Mouse (Mus musculus): ENCODE data around the gene Pgm5. TPM values are rescaled to one million over a fixed set of nuclear protein-coding genes. Genes with fewer than 3 reads are reported as not detected.

Gene Pgm5
- polyA plus RNA-seq, 1 experiment from 2014 or later: 1.2 TPM

DNA sequence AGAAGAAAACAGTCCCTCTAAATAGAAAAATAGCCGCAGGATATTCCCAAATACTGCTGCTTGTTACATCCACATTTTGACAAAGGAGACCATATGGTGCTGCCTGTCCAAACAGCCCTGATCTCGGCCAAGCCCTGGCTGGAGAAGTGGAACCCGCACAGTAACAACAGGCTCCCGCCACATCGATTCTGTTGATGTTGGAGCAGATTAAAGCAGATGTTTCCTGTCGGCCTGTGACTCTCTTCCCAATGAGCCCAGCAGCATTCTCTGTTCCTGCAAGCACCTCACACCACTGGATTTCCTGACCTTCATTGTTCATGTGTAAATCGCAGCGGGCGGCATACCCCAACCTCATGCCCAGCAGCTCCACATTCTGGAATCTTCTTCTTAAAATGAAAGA lies 64.0 kb downstream of the Pgm5 start:
- no peaks in the 10 kb centered on the region for H3K36me3 ChIP-seq

DNA sequence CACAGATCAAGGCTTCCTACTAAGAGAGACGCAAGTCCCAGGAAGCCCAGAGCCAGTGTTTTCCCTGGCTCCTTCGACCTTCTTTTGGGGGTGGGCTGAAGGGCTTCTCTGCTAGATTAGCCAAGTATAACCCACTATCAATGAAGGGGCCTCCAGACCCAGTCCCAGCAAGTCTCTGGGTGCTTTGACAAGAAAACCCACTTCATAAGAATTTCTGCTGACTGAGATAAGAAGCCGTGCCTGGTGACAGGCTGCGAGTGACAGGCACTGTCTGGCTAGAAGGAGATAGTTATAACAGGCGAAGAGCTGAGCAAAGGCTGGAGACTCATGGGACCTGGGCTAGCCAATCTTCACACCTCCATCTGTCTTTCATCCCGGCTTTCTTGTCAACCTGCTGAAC lies 67.3 kb downstream of the Pgm5 start:
- H3K4me3 ChIP-seq (replicated peaks): no peak overlapping the region
- H3K9me3 ChIP-seq (replicated peaks): no peaks in the 10 kb centered on the region
- H3K27me3 ChIP-seq (replicated peaks): 0 out of 2 replicates have a peak, but pooled peaks cover 3% of the 10 kb centered on the region
- no peak overlapping the region for H3K27ac ChIP-seq (replicated peaks)
- no peak overlapping the region for H3K9ac ChIP-seq (replicated peaks)
- no peak for ATAC-seq (ENCODE audit: low FRiP score)
- no peaks in the 10 kb centered on the region for H3K36me3 ChIP-seq
- 85% methylated on average over 6 of the region's 6 CpGs for WGBS
- no peaks in the 10 kb centered on the region for H3K4me1 ChIP-seq
- H3K4me2 ChIP-seq: no peak overlapping the region

More for the DNA sequence above, 64.0 kb downstream of the Pgm5 start:
- 0 out of 2 replicates have a peak overlapping the region, but pooled peaks have one; percentile 23 for H3K27ac ChIP-seq (replicated peaks)
- ATAC-seq (ENCODE audit: low FRiP score): no peak
- no peaks in the 10 kb centered on the region for H3K9me3 ChIP-seq (replicated peaks)
- WGBS: 74% methylated on average over 9 of the region's 9 CpGs
- H3K27me3 ChIP-seq (replicated peaks): no peaks in the 10 kb centered on the region
- no peak overlapping the region for H3K4me3 ChIP-seq (replicated peaks)
- no peak overlapping the region for H3K4me2 ChIP-seq
- H3K9ac ChIP-seq (replicated peaks): no peak overlapping the region
- H3K4me1 ChIP-seq: no peaks in the 10 kb centered on the region

DNA sequence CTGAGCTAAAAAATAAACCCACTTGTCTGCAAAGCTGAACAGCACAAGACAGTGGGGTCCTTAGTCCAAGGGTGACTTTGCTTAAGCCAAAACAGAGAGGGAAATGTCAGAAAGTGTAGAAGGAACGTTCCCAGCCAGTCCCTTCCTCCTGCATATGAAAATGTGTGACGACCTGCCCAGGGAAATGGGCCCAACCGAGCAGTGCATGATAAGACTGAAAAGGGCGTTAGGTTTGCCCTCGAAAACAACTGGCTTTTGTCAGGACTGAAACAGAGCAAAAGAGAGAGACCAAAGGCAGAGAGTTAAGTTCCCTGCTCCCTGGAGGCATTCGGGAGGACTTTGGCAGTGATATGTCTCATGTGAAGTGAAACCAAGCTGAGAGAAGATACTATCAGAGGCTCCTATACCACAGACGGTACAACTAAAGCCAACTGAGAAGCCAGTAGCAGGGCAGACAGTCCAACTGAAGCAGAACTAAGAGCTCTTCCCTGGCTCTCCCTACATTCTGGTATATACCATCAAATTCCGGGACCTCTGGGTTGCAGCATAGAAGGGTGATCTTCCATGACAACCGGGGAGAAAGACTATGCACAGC lies 68.0 kb downstream of the Pgm5 start:
- no peak overlapping the region for H3K4me2 ChIP-seq
- H3K27ac ChIP-seq (replicated peaks): no peak overlapping the region
- no peak for ATAC-seq (ENCODE audit: low FRiP score)
- no peak overlapping the region for H3K9ac ChIP-seq (replicated peaks)
- H3K27me3 ChIP-seq (replicated peaks): 0 out of 2 replicates have a peak, but pooled peaks cover 3% of the 10 kb centered on the region
- no peaks in the 10 kb centered on the region for H3K36me3 ChIP-seq
- no peak overlapping the region for H3K4me3 ChIP-seq (replicated peaks)
- 83% methylated on average over 9 of the region's 9 CpGs for WGBS
- no peaks in the 10 kb centered on the region for H3K9me3 ChIP-seq (replicated peaks)
- no peaks in the 10 kb centered on the region for H3K4me1 ChIP-seq

DNA sequence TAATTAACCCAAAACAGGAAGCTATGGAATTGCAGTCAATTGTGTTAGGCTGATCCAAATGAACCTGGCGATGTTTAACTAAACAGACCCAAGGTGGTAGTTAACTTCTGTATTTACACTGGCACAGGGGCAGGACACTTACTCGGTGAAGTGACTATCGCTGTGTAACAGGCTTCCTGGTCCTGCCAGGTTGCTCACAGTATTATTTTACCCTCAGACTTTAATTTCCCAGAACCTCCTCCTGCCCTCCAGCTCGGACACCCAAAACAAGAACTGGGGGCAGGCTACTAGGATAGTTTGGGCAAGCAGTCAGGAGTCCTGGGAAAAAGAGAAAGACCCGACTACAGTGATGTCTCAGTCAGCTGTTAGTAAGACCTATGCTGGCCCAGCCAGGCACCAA lies 68.8 kb downstream of the Pgm5 start:
- Histone ChIP-seq H3K9ac (replicated peaks) (no peak overlapping the region), H3K4me1 (no peaks in the 10 kb centered on the region), H3K27ac (replicated peaks) (no peak overlapping the region), H3K36me3 (no peaks in the 10 kb centered on the region), H3K27me3 (replicated peaks) (0 out of 2 replicates have a peak, but pooled peaks cover 3% of the 10 kb centered on the region), H3K9me3 (replicated peaks) (no peaks in the 10 kb centered on the region), H3K4me2 (no peak overlapping the region), H3K4me3 (replicated peaks) (no peak overlapping the region)
- ATAC-seq (ENCODE audit: low FRiP score): no peak
- WGBS: 84% methylated on average over 5 of the region's 5 CpGs

DNA sequence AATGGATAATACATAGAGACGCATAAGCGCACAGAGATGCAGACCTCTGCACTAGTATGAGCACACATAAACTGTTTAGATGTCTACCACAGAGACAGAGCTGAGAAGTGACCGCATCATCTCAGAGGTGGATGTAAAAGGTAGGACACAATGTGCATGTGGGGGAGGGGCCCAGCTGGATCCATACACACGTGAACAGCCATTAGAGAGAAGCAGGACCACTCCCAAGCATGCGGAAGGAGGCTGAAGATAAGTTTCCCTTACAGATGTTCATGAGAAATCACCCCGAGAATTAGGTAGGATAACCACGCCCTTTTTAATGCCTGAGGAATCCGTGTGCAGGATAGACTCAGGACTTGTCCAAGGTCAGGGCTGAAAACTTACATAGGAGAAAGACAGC lies 75.8 kb downstream of the Pgm5 start:
- Histone ChIP-seq H3K27ac (replicated peaks) (no peak overlapping the region), H3K4me3 (replicated peaks) (no peak overlapping the region), H3K27me3 (replicated peaks) (no peaks in the 10 kb centered on the region), H3K4me1 (peaks cover 15% of the 10 kb centered on the region), H3K36me3 (no peaks in the 10 kb centered on the region), H3K9ac (replicated peaks) (no peak overlapping the region), H3K4me2 (no peak overlapping the region), H3K9me3 (replicated peaks) (no peaks in the 10 kb centered on the region)
- WGBS: 94% methylated on average over 8 of the region's 8 CpGs
- no peak for ATAC-seq (ENCODE audit: low FRiP score)

DNA sequence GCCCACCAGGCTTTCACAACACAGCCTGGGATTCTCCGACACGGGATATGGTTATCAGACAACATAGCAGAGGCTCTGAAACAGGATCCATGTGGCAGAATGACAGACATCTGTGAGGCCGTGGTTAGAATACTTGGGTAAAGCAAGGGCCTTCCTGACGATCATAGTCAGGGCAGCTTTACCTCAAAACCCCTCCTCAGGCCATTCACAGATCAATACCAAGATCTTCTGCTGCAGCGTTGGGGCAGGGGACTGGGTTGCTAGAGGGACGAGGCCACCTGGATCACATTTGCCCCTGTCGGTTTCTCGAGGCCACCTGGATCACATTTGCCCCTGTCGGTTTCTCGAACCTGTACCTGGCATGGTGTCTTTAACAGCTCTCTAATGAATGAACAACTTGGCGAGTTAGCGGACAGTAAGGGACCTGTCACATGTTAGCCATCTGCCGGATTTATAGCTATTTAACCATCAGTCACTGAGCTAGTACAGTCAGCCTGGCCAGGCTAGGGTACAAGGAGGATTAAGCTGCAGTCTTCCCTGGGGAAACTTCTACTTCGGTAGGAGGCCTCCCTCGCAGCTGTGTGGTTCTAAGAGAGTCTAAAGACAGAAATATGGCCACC lies 76.5 kb downstream of the Pgm5 start:
- WGBS: 81% methylated on average over 15 of the region's 15 CpGs
- H3K36me3 ChIP-seq: no peaks in the 10 kb centered on the region
- no peak overlapping the region for H3K9ac ChIP-seq (replicated peaks)
- no peak overlapping the region for H3K4me2 ChIP-seq
- H3K4me3 ChIP-seq (replicated peaks): no peak overlapping the region
- H3K4me1 ChIP-seq: peaks cover 22% of the 10 kb centered on the region
- ATAC-seq (ENCODE audit: low FRiP score): no peak
- H3K27ac ChIP-seq (replicated peaks): no peak overlapping the region
- H3K9me3 ChIP-seq (replicated peaks): no peaks in the 10 kb centered on the region
- H3K27me3 ChIP-seq (replicated peaks): no peaks in the 10 kb centered on the region

DNA sequence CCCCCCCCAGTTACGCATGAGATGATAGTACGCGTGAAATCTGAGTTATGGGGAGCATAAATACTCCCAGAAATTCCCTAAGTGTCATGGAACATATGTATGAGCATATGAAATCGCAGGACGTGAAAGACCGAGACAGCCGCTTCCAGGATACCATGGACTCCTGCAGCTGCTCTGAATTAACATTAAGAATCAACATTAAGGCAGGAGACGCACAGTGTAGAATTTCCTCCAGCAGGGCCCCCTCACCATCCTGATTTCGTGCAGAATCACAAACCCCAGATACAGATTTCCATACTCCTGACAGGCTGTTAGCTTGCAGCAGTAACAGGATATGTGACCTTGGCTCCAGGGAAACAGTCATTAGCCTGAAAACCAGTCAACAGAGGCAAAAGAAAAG lies 77.9 kb downstream of the Pgm5 start:
- Histone ChIP-seq H3K9me3 (replicated peaks) (no peaks in the 10 kb centered on the region), H3K4me2 (no peak overlapping the region), H3K9ac (replicated peaks) (no peak overlapping the region), H3K27ac (replicated peaks) (no peak overlapping the region), H3K4me3 (replicated peaks) (no peak overlapping the region), H3K36me3 (no peaks in the 10 kb centered on the region), H3K4me1 (peaks cover 29% of the 10 kb centered on the region), H3K27me3 (replicated peaks) (no peaks in the 10 kb centered on the region)
- ATAC-seq (ENCODE audit: low FRiP score): no peak
- 48% methylated on average over 9 of the region's 9 CpGs for WGBS

DNA sequence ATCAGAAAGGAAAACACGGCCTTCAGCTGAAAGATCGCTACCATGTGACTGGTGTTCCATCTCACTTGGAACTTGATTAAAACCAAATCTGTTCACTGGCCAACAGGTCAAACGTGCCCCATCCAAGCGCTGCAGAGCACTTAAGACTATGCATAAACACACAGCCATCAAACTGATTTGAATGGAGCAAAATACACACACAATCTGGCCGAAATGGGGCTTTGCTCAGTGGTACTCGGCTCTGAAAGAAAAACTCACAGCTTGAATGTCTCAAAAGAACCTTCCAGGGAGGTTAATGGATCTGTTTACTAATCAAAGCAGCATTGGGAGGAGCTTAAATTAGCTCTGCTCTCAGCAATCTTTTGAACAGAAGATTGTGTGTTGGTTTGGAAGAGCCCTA lies 81.7 kb downstream of the Pgm5 start:
- no peak for ATAC-seq (ENCODE audit: low FRiP score)

DNA sequence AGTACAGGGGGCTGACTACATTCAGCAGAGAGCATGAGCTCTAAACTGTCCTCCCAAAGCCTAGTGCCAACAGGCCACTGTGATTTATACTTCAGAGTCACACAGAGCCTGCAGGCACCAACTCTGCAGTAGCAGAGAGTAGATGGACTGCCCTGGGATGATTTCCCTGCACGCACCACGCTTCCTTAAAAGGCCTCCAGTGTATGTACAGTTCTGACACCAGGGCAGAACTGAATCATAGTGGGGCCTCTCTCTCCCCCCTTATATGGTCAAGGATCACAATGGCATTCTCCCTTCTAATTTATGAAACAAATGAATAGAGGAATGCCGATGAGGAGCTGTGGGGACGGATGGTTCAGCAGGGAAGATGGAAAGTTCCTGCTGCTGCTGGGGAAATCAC lies 91.3 kb downstream of the Pgm5 start:
- WGBS: 59% methylated on average over 4 of the region's 4 CpGs
- Histone ChIP-seq H3K36me3 (no peaks in the 10 kb centered on the region), H3K4me2 (no peak overlapping the region), H3K27me3 (replicated peaks) (no peaks in the 10 kb centered on the region), H3K9ac (replicated peaks) (no peak overlapping the region), H3K4me1 (no peaks in the 10 kb centered on the region; the same call in 1 of the 2 replicates), H3K9me3 (replicated peaks) (no peaks in the 10 kb centered on the region), H3K27ac (replicated peaks) (no peak overlapping the region), H3K4me3 (replicated peaks) (no peak overlapping the region)
- no peak for ATAC-seq (ENCODE audit: low FRiP score)

More for the DNA sequence above, 81.7 kb downstream of the Pgm5 start:
- H3K27ac ChIP-seq (replicated peaks): no peak overlapping the region
- no peak overlapping the region for H3K9ac ChIP-seq (replicated peaks)
- no peaks in the 10 kb centered on the region for H3K9me3 ChIP-seq (replicated peaks)
- H3K4me3 ChIP-seq (replicated peaks): no peak overlapping the region
- peaks cover 29% of the 10 kb centered on the region for H3K4me1 ChIP-seq
- WGBS: 35% methylated on average over 6 of the region's 6 CpGs
- no peak overlapping the region for H3K4me2 ChIP-seq
- H3K36me3 ChIP-seq: no peaks in the 10 kb centered on the region
- no peaks in the 10 kb centered on the region for H3K27me3 ChIP-seq (replicated peaks)

DNA sequence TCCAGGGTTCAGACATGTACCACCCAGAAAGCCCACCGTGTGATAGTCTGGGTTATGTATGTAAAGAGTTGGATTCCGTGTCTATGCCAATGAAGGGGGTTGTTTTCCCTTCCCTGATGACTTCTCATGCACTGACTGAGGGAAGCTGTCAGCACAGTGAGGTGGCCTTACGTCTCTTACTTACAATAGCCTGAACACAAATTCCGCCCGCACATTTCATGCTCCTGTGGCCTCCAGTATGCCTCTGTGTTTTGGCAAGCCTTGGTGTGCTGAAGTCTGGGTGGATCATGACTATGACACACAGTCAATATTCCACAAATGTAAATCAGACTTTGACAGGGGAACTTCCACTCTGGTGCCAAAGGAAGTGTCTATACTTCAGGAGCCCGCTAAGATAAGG lies 94.3 kb downstream of the Pgm5 start:
- no peak overlapping the region for H3K27ac ChIP-seq (replicated peaks)
- ATAC-seq (ENCODE audit: low FRiP score): no peak

DNA sequence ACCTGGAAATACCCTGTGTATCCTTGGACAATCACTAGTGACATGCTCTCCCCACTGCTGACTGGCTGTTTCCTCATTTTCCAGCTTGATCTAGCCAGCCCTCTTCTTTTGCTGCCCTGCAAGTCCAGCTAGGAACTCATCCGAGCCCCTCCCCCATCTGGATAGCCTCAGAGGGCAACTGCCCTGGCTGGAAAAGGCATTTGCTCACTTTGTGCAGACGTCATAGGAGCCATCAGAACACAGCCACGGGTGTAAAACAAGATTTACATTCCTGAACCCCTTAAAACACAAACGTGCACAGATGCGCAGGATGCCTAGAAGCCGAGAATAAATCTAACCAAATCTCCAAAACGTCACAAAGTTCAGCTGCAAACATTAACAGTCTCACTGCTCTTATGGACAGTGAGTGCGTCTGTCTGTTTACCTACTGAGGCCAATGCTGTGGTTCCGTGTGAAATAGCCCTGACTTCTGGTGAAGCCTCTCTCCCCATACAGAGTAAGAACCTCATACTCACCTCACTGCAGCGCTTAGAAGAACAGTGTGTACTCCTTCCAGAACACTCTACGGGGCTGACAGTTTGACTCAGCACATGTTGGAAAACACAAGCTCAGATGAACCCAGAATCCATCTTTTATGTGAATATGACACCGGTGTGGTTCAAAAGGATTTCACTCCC lies 99.0 kb downstream of the Pgm5 start:
- H3K4me3 ChIP-seq (replicated peaks): no peak overlapping the region
- H3K9ac ChIP-seq (replicated peaks): no peak overlapping the region
- WGBS: 62% methylated on average over 12 of the region's 12 CpGs
- H3K4me1 ChIP-seq: no peaks in the 10 kb centered on the region
- H3K27me3 ChIP-seq (replicated peaks): no peaks in the 10 kb centered on the region
- no peaks in the 10 kb centered on the region for H3K9me3 ChIP-seq (replicated peaks)
- H3K4me2 ChIP-seq: no peak overlapping the region
- no peaks in the 10 kb centered on the region for H3K36me3 ChIP-seq
- no peak overlapping the region for H3K27ac ChIP-seq (replicated peaks)
- ATAC-seq (ENCODE audit: low FRiP score): no peak

More for the DNA sequence above, 94.3 kb downstream of the Pgm5 start:
- WGBS: 86% methylated on average over 6 of the region's 6 CpGs
- Histone ChIP-seq H3K4me2 (no peak overlapping the region), H3K36me3 (no peaks in the 10 kb centered on the region), H3K4me1 (no peaks in the 10 kb centered on the region; the same call in 1 of the 2 replicates), H3K4me3 (replicated peaks) (no peak overlapping the region), H3K9me3 (replicated peaks) (no peaks in the 10 kb centered on the region), H3K9ac (replicated peaks) (no peak overlapping the region), H3K27me3 (replicated peaks) (no peaks in the 10 kb centered on the region)

DNA sequence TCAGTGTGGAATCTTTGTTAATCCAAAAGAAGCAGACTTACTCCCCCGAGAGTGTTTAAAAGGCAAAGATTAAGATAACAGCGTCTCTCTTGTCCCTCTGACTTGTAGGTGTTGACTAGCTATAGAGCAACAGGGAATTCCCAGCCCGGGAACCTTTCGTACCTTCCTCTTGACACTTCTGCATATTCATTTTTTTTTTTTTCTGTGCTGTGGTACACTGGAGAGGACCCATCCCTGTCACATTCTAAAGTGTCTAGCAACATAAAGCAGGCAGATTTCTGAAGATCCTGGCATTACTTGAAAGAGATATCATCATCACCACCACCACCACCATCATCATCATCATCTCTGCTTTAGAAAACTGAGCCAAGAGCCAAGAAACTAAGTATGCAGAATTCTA lies 105.0 kb downstream of the Pgm5 start:
- no peaks in the 10 kb centered on the region for H3K36me3 ChIP-seq
- no peak overlapping the region for H3K4me3 ChIP-seq (replicated peaks)
- no peaks in the 10 kb centered on the region for H3K27me3 ChIP-seq (replicated peaks)
- H3K4me1 ChIP-seq: peaks cover 6% of the 10 kb centered on the region; the same call in 1 of the 2 replicates
- no peak for ATAC-seq (ENCODE audit: low FRiP score)
- H3K9me3 ChIP-seq (replicated peaks): no peaks in the 10 kb centered on the region
- WGBS: 91% methylated on average over 4 of the region's 4 CpGs
- no peak overlapping the region for H3K27ac ChIP-seq (replicated peaks)
- no peak overlapping the region for H3K9ac ChIP-seq (replicated peaks)
- H3K4me2 ChIP-seq: no peak overlapping the region
